Mouse (Mus musculus) liver, embryonic 12.5 days (tissue): Measurements from ENCODE around the gene Rasal1. TPM values are rescaled to one million over a fixed set of nuclear protein-coding genes. Genes with fewer than 3 reads are reported as not detected.

Source experiments
- ATAC-seq: fragments of 200-750 bp; cut with Nextera tagmentation; 2 replicates; pipeline ENCODE4 v1.8.0; 2017; ENCODE audit warnings: moderate number of reproducible peaks, mild to moderate bottlenecking, moderate library complexity
- H3K27ac ChIP-seq: fragments of 300-500 bp; sonication (generic); 2 replicates; pipeline ENCODE4 v1.5.1; 2016; ENCODE audit warnings: mild to moderate bottlenecking
- H3K27me3 ChIP-seq: fragments of 300-500 bp; sonication (generic); replicated peaks from 2 replicates; pipeline ENCODE4 v1.6.1; 2016; ENCODE audit warnings: mild to moderate bottlenecking, moderate library complexity
- H3K36me3 ChIP-seq: fragments of 300-500 bp; sonication (generic); 2 replicates; pipeline ENCODE4 v1.6.1; 2016; ENCODE audit warnings: mild to moderate bottlenecking, moderate library complexity
- H3K4me1 ChIP-seq: fragments of 300-500 bp; sonication (generic); 2 replicates; pipeline ENCODE4 v1.6.1; 2016
- H3K4me2 ChIP-seq: fragments of 300-500 bp; sonication (generic); 2 replicates; pipeline ENCODE4 v1.6.1; 2016; ENCODE audit warnings: mild to moderate bottlenecking, moderate library complexity
- H3K4me3 ChIP-seq: fragments of 300-500 bp; sonication (generic); 2 replicates; pipeline ENCODE4 v1.5.1; 2016; ENCODE audit warnings: mild to moderate bottlenecking, moderate library complexity
- H3K9ac ChIP-seq: fragments of 300-500 bp; sonication (generic); 2 replicates; pipeline ENCODE4 v1.6.1; 2016; ENCODE audit warnings: mild to moderate bottlenecking, moderate library complexity
- H3K9me3 ChIP-seq: fragments of 300-500 bp; sonication (generic); replicated peaks from 2 replicates; pipeline ENCODE4 v1.6.1; 2016; ENCODE audit warnings: mild to moderate bottlenecking, moderate library complexity
- WGBS: fragments of 180-500 bp; shearing (Covaris S2); methylation state at CpG from one replicate; pipeline ENCODE4 v1.1.7; 2016; ENCODE audit not compliant: insufficient replicate concordance; 5-methylcytosine and 5-hydroxymethylcytosine counted together
- polyA plus RNA-seq: library from polyadenylated mRNA; unstranded; fragments of >200 nt; fragmentation: Nextera tagmentation; extraction: Ambion mirVana; gene quantifications from 2 replicates; pipeline ENCODE4 v1.2.1, GENCODE M21; 2016

Rasal1 gene
- polyA plus RNA-seq, 1 experiment from 2014 or later, result 0.20 TPM

GRCm38 (mm10) chr5:120644227-120644626 is 4.4 kb upstream of the Rasal1 start:
- no peaks in the 10 kb centered on the region for H3K36me3 ChIP-seq
- ATAC-seq, result no peak
- H3K27me3 ChIP-seq, result peaks cover 53% of the 10 kb centered on the region
- H3K4me1 ChIP-seq, result peaks cover 17% of the 10 kb centered on the region
- H3K27ac ChIP-seq, result no peak overlapping the region
- WGBS, result 22% methylated on average over 3 of the region's 3 CpGs
- no peak overlapping the region for H3K9ac ChIP-seq
- H3K9me3 ChIP-seq, result no peaks in the 10 kb centered on the region
- no peak overlapping the region for H3K4me3 ChIP-seq
- no peak overlapping the region for H3K4me2 ChIP-seq

GRCm38 (mm10) chr5:120645851-120646250 is 2.8 kb upstream of the Rasal1 start:
- WGBS, result 37% methylated on average over 6 of the region's 6 CpGs

GRCm38 (mm10) chr5:120647361-120647760 is 1.3 kb upstream of the Rasal1 start:
- H3K27me3 ChIP-seq, result peaks cover 84% of the 10 kb centered on the region
- no peaks in the 10 kb centered on the region for H3K9me3 ChIP-seq
- 48% methylated on average over 4 of the region's 4 CpGs for WGBS
- no peak overlapping the region for H3K4me2 ChIP-seq
- H3K27ac ChIP-seq, result no peak overlapping the region
- no peaks in the 10 kb centered on the region for H3K36me3 ChIP-seq
- peaks cover 33% of the 10 kb centered on the region for H3K4me1 ChIP-seq
- no peak overlapping the region for H3K9ac ChIP-seq
- H3K4me3 ChIP-seq, result no peak overlapping the region
- ATAC-seq, result no peak

More at GRCm38 (mm10) chr5:120645851-120646250, 2.8 kb upstream of the Rasal1 start:
- H3K36me3 ChIP-seq, result no peaks in the 10 kb centered on the region
- no peak overlapping the region for H3K4me2 ChIP-seq
- no peaks in the 10 kb centered on the region for H3K9me3 ChIP-seq
- H3K4me1 ChIP-seq, result peaks cover 24% of the 10 kb centered on the region
- no peak overlapping the region for H3K4me3 ChIP-seq
- no peak for ATAC-seq
- peaks cover 69% of the 10 kb centered on the region for H3K27me3 ChIP-seq
- H3K27ac ChIP-seq, result no peak overlapping the region
- no peak overlapping the region for H3K9ac ChIP-seq

GRCm38 (mm10) chr5:120647814-120648491 is 659 bp upstream of the Rasal1 start:
- H3K4me2 ChIP-seq, result peak overlapping the region; percentile 74
- H3K27me3 ChIP-seq, result peaks cover 88% of the 10 kb centered on the region
- 18% methylated on average over 12 of the region's 12 CpGs for WGBS
- peak overlapping the region; percentile 40; the same call in 1 of the 2 replicates for H3K4me3 ChIP-seq
- no peak for ATAC-seq
- no peaks in the 10 kb centered on the region for H3K9me3 ChIP-seq
- H3K36me3 ChIP-seq, result no peaks in the 10 kb centered on the region
- H3K9ac ChIP-seq, result no peak overlapping the region
- peaks cover 33% of the 10 kb centered on the region for H3K4me1 ChIP-seq
- H3K27ac ChIP-seq, result no peak overlapping the region

- Histone ChIP-seq H3K9ac (0 out of 2 replicates have a peak overlapping the region, but pooled peaks have one; percentile 17), H3K27ac (no peak overlapping the region), H3K4me1 (peaks cover 33% of the 10 kb centered on the region), H3K4me3 (peak overlapping the region; percentile 40), H3K4me2 (peak overlapping the region; percentile 74), H3K27me3 (peaks cover 82% of the 10 kb centered on the region), H3K9me3 (no peaks in the 10 kb centered on the region), H3K36me3 (no peaks in the 10 kb centered on the region)
- ATAC-seq, result peak; percentile 36; the same call in 1 of the 2 replicates
- 4% methylated on average over 21 of the region's 21 CpGs for WGBS
These were observed 842 bp downstream of the Rasal1 start for GRCm38 (mm10) chr5:120649374-120649933.

- Histone ChIP-seq H3K4me1 (peaks cover 33% of the 10 kb centered on the region), H3K36me3 (no peaks in the 10 kb centered on the region), H3K4me3 (no peak overlapping the region), H3K27me3 (peaks cover 86% of the 10 kb centered on the region), H3K9ac (no peak overlapping the region), H3K4me2 (no peak overlapping the region), H3K27ac (no peak overlapping the region), H3K9me3 (no peaks in the 10 kb centered on the region)
- ATAC-seq, result no peak
- WGBS, result 22% methylated on average over 13 of the region's 13 CpGs
These were observed 1.3 kb downstream of the Rasal1 start for GRCm38 (mm10) chr5:120649938-120650337.

- Histone ChIP-seq H3K27me3 (peaks cover 84% of the 10 kb centered on the region), H3K27ac (no peak overlapping the region), H3K4me2 (no peak overlapping the region), H3K4me3 (no peak overlapping the region), H3K9ac (no peak overlapping the region), H3K36me3 (no peaks in the 10 kb centered on the region), H3K9me3 (no peaks in the 10 kb centered on the region), H3K4me1 (peaks cover 33% of the 10 kb centered on the region)
- no peak for ATAC-seq
- WGBS, result 33% methylated on average over 5 of the region's 5 CpGs
These were observed 2.6 kb downstream of the Rasal1 start for GRCm38 (mm10) chr5:120651230-120651629.

- peaks cover 84% of the 10 kb centered on the region for H3K27me3 ChIP-seq
These were observed 4.5 kb downstream of the Rasal1 start for GRCm38 (mm10) chr5:120652915-120653701.

GRCm38 (mm10) chr5:120653873-120654272 is 5.3 kb downstream of the Rasal1 start:
- WGBS, result 87% methylated on average over 2 of the region's 2 CpGs
- Histone ChIP-seq H3K27me3 (peaks cover 82% of the 10 kb centered on the region), H3K9me3 (no peaks in the 10 kb centered on the region), H3K9ac (no peak overlapping the region), H3K36me3 (no peaks in the 10 kb centered on the region), H3K4me2 (no peak overlapping the region), H3K27ac (no peak overlapping the region), H3K4me1 (peaks cover 20% of the 10 kb centered on the region), H3K4me3 (no peak overlapping the region)
- no peak for ATAC-seq

More at GRCm38 (mm10) chr5:120652915-120653701, 4.5 kb downstream of the Rasal1 start:
- H3K9ac ChIP-seq, result no peak overlapping the region
- WGBS, result 70% methylated on average over 28 of the region's 28 CpGs
- H3K9me3 ChIP-seq, result no peaks in the 10 kb centered on the region
- no peak overlapping the region for H3K27ac ChIP-seq
- H3K4me2 ChIP-seq, result no peak overlapping the region
- peaks cover 27% of the 10 kb centered on the region for H3K4me1 ChIP-seq
- H3K4me3 ChIP-seq, result no peak overlapping the region
- no peaks in the 10 kb centered on the region for H3K36me3 ChIP-seq
- ATAC-seq, result no peak

- ATAC-seq, result no peak
- H3K9ac ChIP-seq, result no peak overlapping the region
- no peaks in the 10 kb centered on the region for H3K9me3 ChIP-seq
- peaks cover 75% of the 10 kb centered on the region for H3K27me3 ChIP-seq
- no peak overlapping the region for H3K4me2 ChIP-seq
- H3K36me3 ChIP-seq, result no peaks in the 10 kb centered on the region
- no peak overlapping the region for H3K27ac ChIP-seq
- WGBS, result 70% methylated on average over 12 of the region's 12 CpGs
- H3K4me1 ChIP-seq, result peaks cover 4% of the 10 kb centered on the region
- no peak overlapping the region for H3K4me3 ChIP-seq
These were observed 7.7 kb downstream of the Rasal1 start for GRCm38 (mm10) chr5:120656281-120656751.

- no peaks in the 10 kb centered on the region for H3K9me3 ChIP-seq
- ATAC-seq, result no peak
- 53% methylated on average over 5 of the region's 5 CpGs for WGBS
- H3K4me3 ChIP-seq, result no peak overlapping the region
- no peaks in the 10 kb centered on the region for H3K4me1 ChIP-seq
- no peaks in the 10 kb centered on the region for H3K36me3 ChIP-seq
- H3K27me3 ChIP-seq, result peaks cover 65% of the 10 kb centered on the region
- H3K9ac ChIP-seq, result no peak overlapping the region
- H3K4me2 ChIP-seq, result no peak overlapping the region
- no peak overlapping the region for H3K27ac ChIP-seq
These were observed 12.2 kb downstream of the Rasal1 start for GRCm38 (mm10) chr5:120660816-120661215.

GRCm38 (mm10) chr5:120664888-120665287 is 16.3 kb downstream of the Rasal1 start:
- Histone ChIP-seq H3K27ac (no peak overlapping the region), H3K36me3 (no peaks in the 10 kb centered on the region), H3K4me2 (no peak overlapping the region), H3K4me3 (no peak overlapping the region), H3K27me3 (peaks cover 60% of the 10 kb centered on the region), H3K4me1 (no peaks in the 10 kb centered on the region), H3K9me3 (no peaks in the 10 kb centered on the region), H3K9ac (no peak overlapping the region)
- no peak for ATAC-seq
- WGBS, result 41% methylated on average over 2 of the region's 2 CpGs
